Mouse (Mus musculus) heart, embryonic 15.5 days (tissue): Measurements from ENCODE around the gene Bax. TPM values are rescaled to one million over a fixed set of nuclear protein-coding genes. Genes with fewer than 3 reads are reported as not detected.

Experiments used
- ATAC-seq: fragments of 200-750 bp; cut with Nextera tagmentation; replicated peaks from 2 replicates; pipeline ENCODE4 v1.8.0; 2017; ENCODE audit warnings: low read depth, moderate TSS enrichment; ENCODE audit not compliant: insufficient number of reproducible peaks, insufficient read depth, low FRiP score
- H3K27ac ChIP-seq: fragments of 300-500 bp; sonication (generic); 2 replicates; pipeline ENCODE4 v1.5.1; 2015; ENCODE audit warnings: mild to moderate bottlenecking, inconsistent platforms
- H3K27me3 ChIP-seq: fragments of 300-500 bp; sonication (generic); 2 replicates; pipeline ENCODE4 v1.6.1; 2015; ENCODE audit warnings: inconsistent platforms
- H3K36me3 ChIP-seq: fragments of 300-500 bp; sonication (generic); 2 replicates; pipeline ENCODE4 v1.6.1; 2015; ENCODE audit warnings: mild to moderate bottlenecking, inconsistent platforms
- H3K4me1 ChIP-seq: fragments of 300-500 bp; sonication (generic); replicated peaks from 2 replicates; pipeline ENCODE4 v1.6.1; 2015; ENCODE audit warnings: inconsistent platforms
- H3K4me2 ChIP-seq: fragments of 300-500 bp; sonication (generic); 2 replicates; pipeline ENCODE4 v1.6.1; 2015; ENCODE audit warnings: inconsistent platforms, mild to moderate bottlenecking, moderate library complexity
- H3K4me3 ChIP-seq: fragments of 300-500 bp; sonication (generic); 2 replicates; pipeline ENCODE4 v1.5.1; 2015; ENCODE audit warnings: mild to moderate bottlenecking, inconsistent platforms
- H3K9ac ChIP-seq: fragments of 300-500 bp; sonication (generic); 2 replicates; pipeline ENCODE4 v1.6.1; 2015; ENCODE audit warnings: mild to moderate bottlenecking, inconsistent platforms
- H3K9me3 ChIP-seq: fragments of 300-500 bp; sonication (generic); replicated peaks from 2 replicates; pipeline ENCODE4 v1.6.1; 2016; ENCODE audit warnings: inconsistent platforms
- WGBS: fragments of 180-500 bp; shearing (Covaris S2); methylation state at CpG from one replicate; pipeline ENCODE4 v1.1.7; 2015; ENCODE audit warnings: mixed read lengths; 5-methylcytosine and 5-hydroxymethylcytosine counted together
- polyA plus RNA-seq: library from polyadenylated mRNA; unstranded; fragments of >200 nt; fragmentation: Nextera tagmentation; extraction: Ambion mirVana; gene quantifications from 2 replicates; pipeline ENCODE4 v1.2.1, GENCODE M21; 2015

Gene Bax
- polyA plus RNA-seq, 1 experiment from 2014 or later: 112 TPM

GRCm38 (mm10) chr7:45435038-45435437, 31.7 kb downstream of the Bax start:
- Histone ChIP-seq H3K9ac (peak overlapping the region; percentile 88), H3K4me2 (peak overlapping the region; percentile 94), H3K4me3 (peak overlapping the region; percentile 80), H3K9me3 (no peaks in the 10 kb centered on the region), H3K27ac (peak overlapping the region; percentile 91), H3K36me3 (peaks cover 25% of the 10 kb centered on the region), H3K27me3 (no peaks in the 10 kb centered on the region), H3K4me1 (peaks cover 44% of the 10 kb centered on the region)
- 2% methylated on average over 16 of the region's 16 CpGs for WGBS
- ATAC-seq: 0 out of 2 replicates have a peak, but pooled peaks have one; percentile 0

- peaks cover 23% of the 10 kb centered on the region for H3K36me3 ChIP-seq
- under 1% methylated on average over 45 of the region's 45 CpGs for WGBS
- peak; percentile 96 for ATAC-seq
Measured at GRCm38 (mm10) chr7:45434203-45435015, 32.3 kb downstream of the Bax start, which contains the start of gene Gys1. Gys1 (plus strand) TSS chr7:45434844.

GRCm38 (mm10) chr7:45433835-45434202, 32.9 kb downstream of the Bax start:
- Histone ChIP-seq H3K4me3 (peak overlapping the region; percentile 80), H3K27ac (peak overlapping the region; percentile 91), H3K27me3 (no peaks in the 10 kb centered on the region), H3K4me1 (peaks cover 44% of the 10 kb centered on the region), H3K9ac (peak overlapping the region; percentile 81), H3K9me3 (no peaks in the 10 kb centered on the region), H3K4me2 (peak overlapping the region; percentile 94), H3K36me3 (peaks cover 28% of the 10 kb centered on the region)
- 0% methylated on average over 7 of the region's 7 CpGs for WGBS
- no peak for ATAC-seq

More at GRCm38 (mm10) chr7:45434203-45435015, 32.3 kb downstream of the Bax start, which contains the start of gene Gys1:
- Histone ChIP-seq H3K9ac (peak within 1 kb of the TSS; percentile 88), H3K4me1 (peaks cover 44% of the 10 kb centered on the region), H3K4me3 (peak within 1 kb of the TSS; percentile 80), H3K27me3 (no peaks in the 10 kb centered on the region), H3K9me3 (no peaks in the 10 kb centered on the region), H3K4me2 (peak within 1 kb of the TSS; percentile 94), H3K27ac (peak within 1 kb of the TSS; percentile 91)

- ATAC-seq: no peak
- H3K36me3 ChIP-seq: peaks cover 86% of the 10 kb centered on the region
- WGBS: 85% methylated on average over 8 of the region's 8 CpGs
- peaks cover under 1% of the 10 kb centered on the region; the same call in 1 of the 2 replicates for H3K27me3 ChIP-seq
- no peak overlapping the region for H3K27ac ChIP-seq
- no peak overlapping the region for H3K4me3 ChIP-seq
- no peak overlapping the region for H3K4me2 ChIP-seq
- H3K4me1 ChIP-seq: no peaks in the 10 kb centered on the region
- no peaks in the 10 kb centered on the region for H3K9me3 ChIP-seq
- H3K9ac ChIP-seq: no peak overlapping the region
Measured at GRCm38 (mm10) chr7:45426556-45426955, 40.1 kb downstream of the Bax start.

- H3K36me3 ChIP-seq: peaks cover 51% of the 10 kb centered on the region
- peaks cover 50% of the 10 kb centered on the region for H3K27me3 ChIP-seq
- H3K4me2 ChIP-seq: no peak overlapping the region
- peaks cover 5% of the 10 kb centered on the region for H3K4me1 ChIP-seq
- no peaks in the 10 kb centered on the region for H3K9me3 ChIP-seq
- no peak overlapping the region for H3K27ac ChIP-seq
- WGBS: 86% methylated on average over 14 of the region's 14 CpGs
- no peak for ATAC-seq
- H3K9ac ChIP-seq: no peak overlapping the region
- H3K4me3 ChIP-seq: no peak overlapping the region
Measured at GRCm38 (mm10) chr7:45421194-45421593, 45.5 kb downstream of the Bax start.

- Histone ChIP-seq H3K4me1 (peaks cover 8% of the 10 kb centered on the region), H3K4me2 (no peak within 1 kb of the TSS), H3K27ac (no peak within 1 kb of the TSS), H3K4me3 (no peak within 1 kb of the TSS), H3K27me3 (peaks cover 56% of the 10 kb centered on the region), H3K36me3 (peaks cover 48% of the 10 kb centered on the region), H3K9ac (no peak within 1 kb of the TSS), H3K9me3 (no peaks in the 10 kb centered on the region)
- WGBS: 61% methylated on average over 6 of the region's 6 CpGs
- ATAC-seq: no peak
Measured at GRCm38 (mm10) chr7:45420615-45420919, 46.1 kb downstream of the Bax start, which contains the start of gene Lhb. Lhb (plus strand) TSS chr7:45420820.

- peaks cover 43% of the 10 kb centered on the region for H3K36me3 ChIP-seq
- ATAC-seq: no peak
- H3K27ac ChIP-seq: no peak overlapping the region
- no peak overlapping the region for H3K9ac ChIP-seq
- no peak overlapping the region for H3K4me2 ChIP-seq
- peaks cover 13% of the 10 kb centered on the region for H3K4me1 ChIP-seq
- H3K9me3 ChIP-seq: no peaks in the 10 kb centered on the region
- peaks cover 62% of the 10 kb centered on the region for H3K27me3 ChIP-seq
- 17% methylated on average over 27 of the region's 27 CpGs for WGBS
- no peak overlapping the region for H3K4me3 ChIP-seq
Measured at GRCm38 (mm10) chr7:45419859-45420614, 46.7 kb downstream of the Bax start.

GRCm38 (mm10) chr7:45417962-45418492, 48.7 kb downstream of the Bax start:
- Histone ChIP-seq H3K9ac (no peak overlapping the region), H3K9me3 (no peaks in the 10 kb centered on the region), H3K4me1 (peaks cover 33% of the 10 kb centered on the region), H3K4me3 (no peak overlapping the region), H3K27me3 (peaks cover 80% of the 10 kb centered on the region), H3K27ac (no peak overlapping the region), H3K4me2 (no peak overlapping the region), H3K36me3 (peaks cover 23% of the 10 kb centered on the region)
- no peak for ATAC-seq
- 6% methylated on average over 13 of the region's 13 CpGs for WGBS

- H3K9ac ChIP-seq: no peak overlapping the region
- peaks cover 40% of the 10 kb centered on the region for H3K4me1 ChIP-seq
- peak overlapping the region; percentile 37 for H3K4me2 ChIP-seq
- WGBS: 16% methylated on average over 37 of the region's 37 CpGs
- H3K4me3 ChIP-seq: peak overlapping the region; percentile 10; the same call in 1 of the 2 replicates
- no peaks in the 10 kb centered on the region for H3K36me3 ChIP-seq
- ATAC-seq: no peak
- peaks cover 94% of the 10 kb centered on the region for H3K27me3 ChIP-seq
- H3K9me3 ChIP-seq: no peaks in the 10 kb centered on the region
- no peak overlapping the region for H3K27ac ChIP-seq
Measured at GRCm38 (mm10) chr7:45415636-45416035, 51.1 kb downstream of the Bax start.

GRCm38 (mm10) chr7:45414740-45415224, 51.9 kb downstream of the Bax start:
- no peak overlapping the region for H3K27ac ChIP-seq
- 40% methylated on average over 12 of the region's 12 CpGs for WGBS
- H3K9me3 ChIP-seq: no peaks in the 10 kb centered on the region
- H3K9ac ChIP-seq: no peak overlapping the region
- H3K4me2 ChIP-seq: peak overlapping the region; percentile 92; the same call in 1 of the 2 replicates
- no peaks in the 10 kb centered on the region for H3K36me3 ChIP-seq
- H3K4me1 ChIP-seq: peaks cover 40% of the 10 kb centered on the region
- H3K4me3 ChIP-seq: peak overlapping the region; percentile 58; the same call in 1 of the 2 replicates
- H3K27me3 ChIP-seq: peaks cover 94% of the 10 kb centered on the region
- no peak for ATAC-seq
